Mouse (Mus musculus) neural tube, embryonic 11.5 days (tissue): ENCODE results near the gene Zzz3. TPM values are rescaled to one million over a fixed set of nuclear protein-coding genes. Genes with fewer than 3 reads are reported as not detected.

Experiments used
- ATAC-seq: fragments of 200-750 bp; cut with Nextera tagmentation; 2 replicates; pipeline ENCODE4 v1.8.0; 2017; ENCODE audit warnings: moderate number of reproducible peaks, mild to moderate bottlenecking, moderate TSS enrichment, moderate library complexity; ENCODE audit not compliant: insufficient read depth, low FRiP score, low TSS enrichment
- DNase-seq: peaks from one replicate; pipeline ENCODE4 v3.0.0-alpha.2; 2015; ENCODE audit warnings: low spot score
- H3K27ac ChIP-seq: fragments of 300-500 bp; sonication (generic); 2 replicates; pipeline ENCODE4 v1.5.1; 2014; ENCODE audit warnings: low read depth, mild to moderate bottlenecking, low read length
- H3K27me3 ChIP-seq: fragments of 300-500 bp; sonication (generic); 2 replicates; pipeline ENCODE4 v1.6.1; 2014; ENCODE audit warnings: mild to moderate bottlenecking, low read length, mixed read lengths; ENCODE audit not compliant: control insufficient read depth, insufficient read depth
- H3K36me3 ChIP-seq: fragments of 300-500 bp; sonication (generic); 2 replicates; pipeline ENCODE4 v1.6.1; 2014; ENCODE audit warnings: mild to moderate bottlenecking, low read length, moderate library complexity, mixed read lengths; ENCODE audit not compliant: control insufficient read depth, insufficient read depth
- H3K4me1 ChIP-seq: fragments of 300-500 bp; sonication (generic); 2 replicates; pipeline ENCODE4 v1.6.1; 2014; ENCODE audit warnings: low read length, mixed read lengths; ENCODE audit not compliant: control insufficient read depth, insufficient read depth
- H3K4me2 ChIP-seq: fragments of 300-500 bp; sonication (generic); 2 replicates; pipeline ENCODE4 v1.6.1; 2014; ENCODE audit warnings: low read depth, mild to moderate bottlenecking, moderate library complexity
- H3K4me3 ChIP-seq: fragments of 300-500 bp; sonication (generic); 2 replicates; pipeline ENCODE4 v1.5.1; 2014; ENCODE audit warnings: low read depth, low read length
- H3K9ac ChIP-seq: fragments of 300-500 bp; sonication (generic); 2 replicates; pipeline ENCODE4 v1.6.1; 2014; ENCODE audit warnings: mild to moderate bottlenecking, low read length
- H3K9me3 ChIP-seq: fragments of 300-500 bp; sonication (generic); 2 replicates; pipeline ENCODE4 v1.6.1; 2016; ENCODE audit warnings: low read length; ENCODE audit not compliant: control insufficient read depth
- WGBS: fragments of 180-500 bp; shearing (Covaris S2); extraction: QIAGEN DNeasy Blood & Tissue Kit; methylation state at CpG from one replicate; pipeline ENCODE4 v1.1.7; 2014; 5-methylcytosine and 5-hydroxymethylcytosine counted together
- polyA plus RNA-seq: library from polyadenylated mRNA; unstranded; fragments of >200 nt; fragmentation: Nextera tagmentation; extraction: Ambion mirVana; gene quantifications from 2 replicates; pipeline ENCODE4 v1.2.1, GENCODE M21; 2014

Gene Zzz3
- 59.4 and 64.6 TPM in 2 replicates for polyA plus RNA-seq

DNA sequence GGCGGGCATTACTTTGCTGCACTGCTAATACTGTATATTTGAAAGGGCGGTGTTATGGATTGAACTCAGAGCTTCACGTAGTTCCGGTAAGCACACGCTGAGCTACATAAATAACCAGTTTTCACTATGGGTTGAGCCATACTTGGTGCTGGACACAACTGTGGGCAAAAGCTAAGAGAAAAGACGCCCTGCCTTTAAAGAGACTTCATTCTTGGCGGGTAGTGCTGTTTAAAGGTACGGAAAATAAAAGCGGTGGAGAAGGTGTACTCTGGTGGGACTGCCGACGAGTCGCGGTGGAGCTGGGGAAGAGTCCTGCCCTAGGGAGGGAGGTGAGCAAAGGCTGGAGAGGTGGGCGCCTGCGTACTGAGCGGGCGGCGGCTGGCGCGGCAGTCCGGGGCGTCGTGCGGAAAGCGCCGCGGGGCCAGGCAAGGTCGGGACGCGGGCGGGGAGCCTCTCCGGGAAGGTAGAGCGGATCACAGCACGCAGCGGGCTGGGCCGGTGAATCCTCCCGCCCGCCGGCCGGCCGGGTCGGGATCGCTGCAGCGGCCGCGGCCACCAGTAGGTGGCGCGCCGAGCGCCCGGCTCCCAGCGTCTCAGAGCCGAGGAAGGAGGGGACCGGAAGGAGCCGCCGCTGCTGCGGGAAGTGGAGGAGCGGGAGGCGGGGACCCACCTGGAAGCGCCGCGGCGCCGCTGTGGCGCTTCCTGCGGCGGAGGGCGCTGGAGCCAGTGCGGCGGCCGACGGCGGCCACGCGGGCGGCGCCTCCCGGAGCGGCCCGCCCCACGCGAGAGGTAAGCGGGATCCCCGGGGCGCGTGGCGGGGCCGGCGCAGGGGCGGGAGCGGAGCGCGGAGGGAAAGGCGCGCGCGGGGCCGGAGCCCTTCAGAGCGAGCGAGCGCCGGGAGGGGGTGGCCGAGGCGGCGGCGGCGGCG is at the start of gene Zzz3:
Gene Zzz3, plus strand, starts transcription at position 124 of the 928 bp plus-strand sequence.
- Histone ChIP-seq H3K9ac (peak within 1 kb of the TSS; percentile 97), H3K9me3 (no peaks in the 10 kb centered on the region), H3K4me3 (peak within 1 kb of the TSS; percentile 80), H3K27ac (peak within 1 kb of the TSS; percentile 99), H3K4me1 (peaks cover 8% of the 10 kb centered on the region; the same call in 1 of the 2 replicates), H3K4me2 (peak within 1 kb of the TSS; percentile 74), H3K27me3 (no peaks in the 10 kb centered on the region), H3K36me3 (no peaks in the 10 kb centered on the region)
- DNase-seq, result peak; percentile 94
- WGBS, result under 1% methylated on average over 75 of the region's 108 CpGs
- ATAC-seq, result peak; percentile 87

DNA sequence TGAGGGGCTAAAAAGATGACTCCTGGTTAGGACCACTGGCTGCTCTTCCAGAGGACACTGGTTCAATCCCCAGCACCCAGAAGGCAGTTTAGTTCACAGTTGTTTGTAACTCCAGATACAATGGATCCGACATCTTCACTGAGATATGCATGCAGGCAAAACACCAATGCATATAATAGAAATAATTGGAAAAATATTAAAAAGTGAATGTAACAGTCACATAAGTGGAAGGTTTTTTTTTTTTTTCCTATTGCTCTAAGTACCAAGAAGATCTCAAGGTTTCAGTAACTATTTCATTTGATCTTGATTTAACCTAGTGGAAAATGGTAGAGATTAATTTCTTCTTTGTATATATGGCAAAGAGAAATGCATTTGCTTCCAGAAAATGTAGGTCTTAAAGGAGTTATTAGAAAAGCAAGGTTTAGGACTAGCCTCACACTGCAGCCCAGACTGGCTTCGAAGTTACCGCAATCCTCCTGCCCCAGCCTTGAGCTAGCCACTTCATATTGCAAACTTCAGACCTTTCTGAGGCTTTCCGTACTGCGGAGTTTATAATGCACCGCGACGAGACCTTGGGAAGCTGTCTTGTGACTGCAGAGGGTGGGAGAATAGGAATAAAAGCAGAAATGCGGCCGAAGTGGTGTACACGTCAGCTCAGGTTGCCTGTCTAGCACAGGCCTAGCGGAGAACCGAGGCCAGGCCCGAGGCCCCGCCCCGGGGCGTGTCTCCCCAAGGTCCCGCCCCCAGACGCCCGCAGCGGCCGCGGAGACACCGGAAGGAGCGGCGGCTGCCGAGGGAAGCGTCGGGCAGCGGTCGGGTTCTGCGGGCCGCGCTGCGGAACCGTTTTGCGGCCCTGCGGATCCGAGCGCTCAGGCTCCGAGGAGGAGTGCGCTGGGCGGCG is 49.3 kb upstream of the Zzz3 start, which contains the start of gene Usp33:
Gene Usp33, plus strand, starts transcription at position 747 of the 901 bp plus-strand sequence.
- ATAC-seq, result peak; percentile 96
- peak; percentile 95 for DNase-seq

DNA sequence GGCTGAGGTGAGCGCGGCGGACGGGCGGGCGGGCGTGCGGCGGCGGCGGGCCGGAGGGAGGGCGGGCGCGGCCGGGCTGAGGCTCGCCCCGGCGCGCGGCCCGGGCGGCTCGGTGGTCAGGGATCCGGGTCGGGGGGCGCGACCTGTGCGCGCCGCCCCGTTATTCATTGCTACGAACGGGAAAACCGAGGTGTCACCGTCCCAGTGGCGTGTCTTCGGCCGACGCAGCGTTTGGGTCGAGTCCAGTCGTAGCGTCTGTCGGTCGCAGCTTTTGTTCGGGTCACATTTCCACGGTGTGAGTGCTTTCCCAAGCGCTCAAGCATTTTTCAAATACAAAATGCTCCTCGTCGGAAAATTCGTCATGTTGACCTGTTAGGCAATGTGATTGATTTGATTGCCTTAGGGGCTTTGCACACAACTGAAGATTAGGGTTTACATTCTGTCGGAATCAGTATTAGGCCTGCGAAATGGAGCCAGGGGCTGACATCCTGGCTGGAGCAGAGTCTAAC is 48.6 kb upstream of the Zzz3 start:
- WGBS, result under 1% methylated on average over 33 of the region's 54 CpGs
- no peaks in the 10 kb centered on the region for H3K36me3 ChIP-seq
- peak overlapping the region; percentile 91 for H3K4me3 ChIP-seq
- no peaks in the 10 kb centered on the region for H3K27me3 ChIP-seq
- no peaks in the 10 kb centered on the region for H3K9me3 ChIP-seq
- peak overlapping the region; percentile 60; the same call in 1 of the 2 replicates for H3K27ac ChIP-seq
- H3K4me2 ChIP-seq, result peak overlapping the region; percentile 50
- ATAC-seq, result peak; percentile 69
- peak; percentile 29 for DNase-seq
- H3K4me1 ChIP-seq, result peaks cover 4% of the 10 kb centered on the region; the same call in 1 of the 2 replicates
- H3K9ac ChIP-seq, result peak overlapping the region; percentile 92

More for the DNA sequence above, 49.3 kb upstream of the Zzz3 start, which contains the start of gene Usp33:
- Histone ChIP-seq H3K36me3 (no peaks in the 10 kb centered on the region), H3K9ac (peak within 1 kb of the TSS; percentile 92), H3K27ac (peak within 1 kb of the TSS; percentile 60; the same call in 1 of the 2 replicates), H3K4me2 (peak within 1 kb of the TSS; percentile 50), H3K27me3 (no peaks in the 10 kb centered on the region), H3K4me1 (peaks cover 4% of the 10 kb centered on the region; the same call in 1 of the 2 replicates), H3K4me3 (peak within 1 kb of the TSS; percentile 91), H3K9me3 (no peaks in the 10 kb centered on the region)
- 11% methylated on average over 26 of the region's 44 CpGs for WGBS

DNA sequence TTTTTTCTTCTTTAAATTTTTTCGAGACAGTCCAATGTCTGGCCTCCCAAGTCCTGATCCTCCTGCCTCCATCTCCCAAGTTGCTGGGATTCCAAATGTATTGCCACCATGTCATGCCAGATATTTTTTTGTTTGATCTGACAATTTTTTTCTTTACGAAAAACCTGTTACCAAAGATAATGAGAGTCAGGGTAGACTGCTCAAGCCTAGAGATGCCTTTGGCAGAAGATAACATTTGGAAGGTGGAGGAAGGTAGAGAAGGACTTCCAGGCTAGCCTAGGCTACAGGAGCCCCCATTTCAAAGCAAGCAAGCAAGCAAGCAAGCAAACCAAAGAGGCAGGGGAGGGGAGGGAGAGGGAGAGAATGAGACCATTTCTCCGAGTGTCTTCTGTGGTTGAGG is 48.0 kb upstream of the Zzz3 start:
- H3K4me2 ChIP-seq, result peak overlapping the region; percentile 50
- no peak overlapping the region for H3K9ac ChIP-seq
- ATAC-seq (no peak), DNase-seq (no peak)
- peaks cover 4% of the 10 kb centered on the region; the same call in 1 of the 2 replicates for H3K4me1 ChIP-seq
- no peaks in the 10 kb centered on the region for H3K27me3 ChIP-seq
- peak overlapping the region; percentile 91 for H3K4me3 ChIP-seq
- WGBS, result 49% methylated on average over 3 of the region's 3 CpGs
- no peak overlapping the region for H3K27ac ChIP-seq
- H3K9me3 ChIP-seq, result no peaks in the 10 kb centered on the region
- H3K36me3 ChIP-seq, result no peaks in the 10 kb centered on the region

DNA sequence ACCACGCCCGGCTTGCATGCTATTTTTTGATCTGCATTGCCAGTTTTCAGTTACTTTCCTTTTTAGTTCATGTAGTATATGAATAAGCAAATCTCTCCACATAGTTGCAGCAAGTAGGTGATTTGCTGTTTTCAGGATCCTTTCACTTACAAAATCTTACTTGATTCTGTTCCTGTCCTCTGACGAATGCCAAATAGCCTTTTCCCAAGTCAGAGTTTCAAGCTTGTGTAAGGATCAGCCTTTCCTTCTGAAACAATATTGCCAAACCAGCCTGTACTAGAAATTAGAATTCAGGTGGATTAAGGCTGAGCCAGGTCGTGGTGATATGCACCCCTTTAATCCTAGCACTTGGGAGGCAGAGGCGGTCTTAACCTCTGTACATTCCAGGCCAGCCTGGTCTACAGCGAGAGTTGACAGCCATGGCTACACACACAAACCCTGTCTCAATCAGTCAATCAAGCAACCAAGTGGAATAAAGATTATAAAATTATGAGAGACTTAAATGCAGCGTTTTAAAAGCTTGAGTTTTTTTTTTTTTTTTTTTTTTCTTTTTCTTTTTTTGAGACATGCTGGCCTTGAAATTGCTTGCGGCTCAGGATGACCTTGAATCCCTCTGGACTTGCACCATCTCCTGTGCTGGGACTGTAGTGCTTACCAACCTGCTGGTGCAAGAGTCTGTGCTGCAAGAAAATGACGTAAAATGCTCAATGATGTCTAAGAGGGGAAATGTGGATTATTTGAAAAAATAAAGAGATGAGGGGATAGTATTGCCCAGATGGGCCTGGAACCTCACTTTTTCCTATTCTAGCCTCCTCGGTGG is 47.1 kb upstream of the Zzz3 start:
- ATAC-seq, result no peak
- Histone ChIP-seq H3K27ac (no peak overlapping the region), H3K27me3 (no peaks in the 10 kb centered on the region), H3K4me1 (peaks cover 4% of the 10 kb centered on the region; the same call in 1 of the 2 replicates), H3K9me3 (no peaks in the 10 kb centered on the region), H3K36me3 (no peaks in the 10 kb centered on the region), H3K9ac (no peak overlapping the region), H3K4me3 (no peak overlapping the region), H3K4me2 (no peak overlapping the region)
- WGBS, result 90% methylated on average over 10 of the region's 10 CpGs
- no peak for DNase-seq

DNA sequence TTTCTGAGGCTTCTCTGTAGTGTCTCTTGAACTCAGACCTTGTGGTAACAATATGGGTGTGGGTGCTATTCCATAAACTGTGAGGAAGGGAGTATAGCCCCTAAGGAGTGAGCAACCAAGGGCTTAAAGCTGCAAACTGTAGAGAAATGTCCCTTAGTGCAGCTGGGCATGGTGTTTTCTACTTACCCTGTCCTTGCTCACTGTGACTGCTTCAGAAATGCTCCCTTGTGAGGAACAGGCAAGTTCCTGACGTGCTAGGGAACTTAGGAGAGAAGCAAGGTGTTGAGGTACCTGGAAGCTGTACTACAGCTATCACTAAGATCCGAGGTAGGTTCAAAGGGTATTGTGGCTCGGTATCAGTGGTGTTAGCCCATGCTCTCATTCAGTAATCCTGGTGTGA is 44.8 kb upstream of the Zzz3 start:
- H3K4me3 ChIP-seq, result no peak overlapping the region
- H3K27me3 ChIP-seq, result no peaks in the 10 kb centered on the region
- no peaks in the 10 kb centered on the region for H3K36me3 ChIP-seq
- H3K4me2 ChIP-seq, result no peak overlapping the region
- ATAC-seq, result no peak
- DNase-seq, result no peak
- 84% methylated on average over 3 of the region's 3 CpGs for WGBS
- no peak overlapping the region for H3K9ac ChIP-seq
- no peaks in the 10 kb centered on the region for H3K9me3 ChIP-seq
- H3K4me1 ChIP-seq, result peaks cover 4% of the 10 kb centered on the region; the same call in 1 of the 2 replicates
- no peak overlapping the region for H3K27ac ChIP-seq

DNA sequence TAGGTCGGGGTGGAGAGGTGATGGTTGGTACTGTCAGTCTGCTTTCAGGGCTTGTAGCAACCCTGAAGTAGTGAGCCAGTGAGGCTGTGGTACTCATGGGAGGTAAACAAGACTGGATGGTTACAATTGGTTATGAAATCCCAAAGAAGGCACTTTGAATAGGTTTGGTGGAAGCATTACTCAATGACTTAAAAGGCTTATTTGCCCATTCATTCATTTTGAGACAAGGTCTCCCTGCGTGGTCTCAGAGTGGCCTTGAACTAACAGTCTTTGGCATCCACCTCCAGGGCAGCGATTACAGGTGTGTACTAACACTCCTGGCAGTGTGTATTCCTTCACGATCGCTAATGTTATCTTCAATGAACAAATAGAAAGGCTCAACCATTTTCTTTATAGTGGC is 44.3 kb upstream of the Zzz3 start:
- no peak for DNase-seq
- Histone ChIP-seq H3K4me2 (no peak overlapping the region), H3K36me3 (no peaks in the 10 kb centered on the region), H3K4me3 (no peak overlapping the region), H3K27ac (no peak overlapping the region), H3K4me1 (peaks cover 4% of the 10 kb centered on the region; the same call in 1 of the 2 replicates), H3K27me3 (no peaks in the 10 kb centered on the region), H3K9ac (no peak overlapping the region), H3K9me3 (no peaks in the 10 kb centered on the region)
- no peak for ATAC-seq
- 89% methylated on average over 5 of the region's 5 CpGs for WGBS
